In genomic region chr13:104287366-104288225, GRCm38 (mm10) we compare ENCODE assay signal across 8 mouse cellular contexts. TPM values are rescaled to one million over a fixed set of nuclear protein-coding genes. Genes with fewer than 3 reads are reported as not detected.
A peak's percentile ranks its signal among the peaks of the same experiment; 100 is the strongest.
DNase-seq lines count a peak whose midpoint lies in the region; ATAC-seq and TF ChIP-seq lines count a peak whose summit lies in the region.

TSS of gene Adamts6 (plus strand) at chr13:104287835.

- no peaks in the 10 kb centered on the region for H3K27me3 ChIP-seq in limb, embryonic 11.5 days (ENCODE audit: control insufficient read depth, insufficient read depth, low read length)
- no peaks in the 10 kb centered on the region for H3K27me3 ChIP-seq in midbrain, postnatal 0 days (ENCODE audit: insufficient read depth, low read length)

- no peaks in the 10 kb centered on the region for H3K36me3 ChIP-seq in limb, embryonic 11.5 days (ENCODE audit: control insufficient read depth, insufficient read depth, low read length)
- H3K36me3 ChIP-seq in midbrain, postnatal 0 days (ENCODE audit: insufficient read depth, low read length): no peaks in the 10 kb centered on the region

- peak within 1 kb of the TSS; percentile 55 for H3K4me2 ChIP-seq in limb, embryonic 11.5 days (ENCODE audit: low read depth, severe bottlenecking)
- H3K4me2 ChIP-seq in midbrain, postnatal 0 days (ENCODE audit: low read depth, low read length, poor library complexity, severe bottlenecking): peak within 1 kb of the TSS; percentile 55

- no peaks in the 10 kb centered on the region for H3K9me3 ChIP-seq in limb, embryonic 11.5 days (ENCODE audit: control insufficient read depth, low read length)
- H3K9me3 ChIP-seq in midbrain, postnatal 0 days (ENCODE audit: low read length): no peaks in the 10 kb centered on the region

- peak within 1 kb of the TSS; percentile 42 for H3K9ac ChIP-seq in limb, embryonic 11.5 days (ENCODE audit: low read length)
- H3K9ac ChIP-seq in midbrain, postnatal 0 days (replicated peaks; ENCODE audit: low read length, poor library complexity, severe bottlenecking): peak within 1 kb of the TSS; percentile 29; the same call in 1 of the 2 replicates

- H3K4me1 ChIP-seq in cortical plate, adult 2 months (ENCODE audit: control insufficient read depth, insufficient read depth, low read length): no peaks in the 10 kb centered on the region; the same call in 1 of the 2 replicates
- no peaks in the 10 kb centered on the region for H3K4me1 ChIP-seq in limb, embryonic 11.5 days (ENCODE audit: control insufficient read depth, insufficient read depth, low read length)
- H3K4me1 ChIP-seq in midbrain, postnatal 0 days (ENCODE audit: insufficient read depth, low read length): no peaks in the 10 kb centered on the region

- H3K4me3 ChIP-seq in cortical plate, adult 2 months (ENCODE audit: insufficient read depth, low read length): peak within 1 kb of the TSS; percentile 28
- H3K4me3 ChIP-seq in limb, embryonic 11.5 days (ENCODE audit: low read depth, low read length): peak within 1 kb of the TSS; percentile 37
- H3K4me3 ChIP-seq in midbrain, postnatal 0 days (ENCODE audit: low read depth, low read length): peak within 1 kb of the TSS; percentile 38

- under 1% methylated on average over 23 of the region's 23 CpGs for WGBS in limb, embryonic 11.5 days
- under 1% methylated on average over 23 of the region's 23 CpGs for WGBS in midbrain, postnatal 0 days

- peak; percentile 9 for DNase-seq in cerebellum, adult 11 months
- peak; percentile 75 for DNase-seq in CD4-positive helper T cell, adult 2 months (ENCODE audit: low read depth, low spot score)
- DNase-seq in heart, postnatal 14 days: peak; percentile 14 to 19
- DNase-seq in limb, embryonic 11.5 days (ENCODE audit: low spot score): peak; percentile 36
- peak; percentile 26 for DNase-seq in midbrain, postnatal 0 days (ENCODE audit: low spot score)
- DNase-seq in gastrocnemius, postnatal 36 days: no peak

- no peak for TF ChIP-seq POLR2A in cortical plate, adult 2 months (IDR thresholded peaks at IDR 0.05; ENCODE audit: extremely low read depth, insufficient read depth, low read length)

- intact Hi-C loops in heart, postnatal 14 days (cut with DNase I): loop anchor here (2.0 to 5.0 kb wide), 3 partner anchors 225 to 653 kb away; no protein-coding TSS in a partner anchor
- intact Hi-C loops in gastrocnemius, postnatal 36 days (cut with DNase I): loop anchor here (5.0 kb wide), 2 partner anchors 395 to 655 kb away; no protein-coding TSS in a partner anchor

- peak within 1 kb of the TSS; percentile 29; the same call in 1 of the 2 replicates for H3K27ac ChIP-seq in cortical plate, adult 2 months (ENCODE audit: insufficient read depth, low read length)
- H3K27ac ChIP-seq in limb, embryonic 11.5 days (replicated peaks; ENCODE audit: low read depth, low read length): peak within 1 kb of the TSS; percentile 16
- no peak within 1 kb of the TSS for H3K27ac ChIP-seq in midbrain, postnatal 0 days (ENCODE audit: low read depth, low read length)

- ATAC-seq in cerebellum, adult (ENCODE audit: insufficient number of reproducible peaks, low FRiP score, low TSS enrichment): no peak
- ATAC-seq in limb, embryonic 11.5 days (ENCODE audit: insufficient number of reproducible peaks, low FRiP score, low TSS enrichment, low read depth): no peak
- no peak for ATAC-seq in midbrain, postnatal 0 days (ENCODE audit: low FRiP score)

- TF ChIP-seq CTCF in cortical plate, adult 2 months (IDR thresholded peaks at IDR 0.05; ENCODE audit: extremely low read depth, insufficient read depth, low read length): no peak
- TF ChIP-seq CTCF in midbrain, postnatal 0 days (IDR thresholded peaks at IDR 0.05): no peak

RNA-seq across cellular contexts. Expression of gene Adamts6, which starts in this region (rescaled TPM):
- polyA plus RNA-seq in cortical plate, adult 2 months (2012; rRNA removed): 2.0 and 2.2 TPM in 2 replicates
- total RNA-seq in heart, postnatal 14 days (2021): 1 to 10 TPM; 5.4 to 6.2 TPM
- polyA plus RNA-seq in limb, embryonic 11.5 days (2014; fragmentation: Nextera tagmentation; extraction: Ambion mirVana): 3.2 and 3.8 TPM in 2 replicates
- 4.6 and 5.6 TPM in 2 replicates for total RNA-seq in midbrain, postnatal 0 days (2014; rRNA removed)
- polyA plus RNA-seq in midbrain, postnatal 0 days (2015; fragmentation: Nextera tagmentation; extraction: Ambion mirVana): 0.33 and 0.38 TPM in 2 replicates
- total RNA-seq in gastrocnemius, postnatal 36 days (2021): 1 to 10 TPM in 1 of 2 experiments, under 1 TPM in 1; 0.67 to 1.2 TPM

Comparison
In these comparisons a context has a peak if more than half of its experiments do, and no peak if none do; other contexts are left out.
1. DNase-seq: peak in cerebellum, adult 11 months (single experiment), CD4-positive helper T cell, adult 2 months (single experiment), heart, postnatal 14 days (2 of 2), limb, embryonic 11.5 days (single experiment) and midbrain, postnatal 0 days (single experiment); none in gastrocnemius, postnatal 36 days (0 of 2).
2. Peak in every context shown above with its lines, with median percentiles within 50 percentile points of each other: H3K4me3 ChIP-seq.